Mouse (Mus musculus) neutrophil, adult 5-6 weeks (primary cell): ENCODE data around the gene Mfap5. TPM values are rescaled to one million over a fixed set of nuclear protein-coding genes. Genes with fewer than 3 reads are reported as not detected.
"Not testable (repeated sequence)": the region's sequence is repeated elsewhere in the genome, so short reads cannot be mapped to it uniquely, and the experiment has no call there.

Experiments
- ATAC-seq: fragments of 151-379, 151-347 bp; 2 replicates; pipeline ENCODE4 v1.8.0; 2017; ENCODE audit warnings: mild to moderate bottlenecking, moderate TSS enrichment; ENCODE audit not compliant: insufficient number of reproducible peaks, poor library complexity, low FRiP score, severe bottlenecking; ENCODE audit errors: extremely low read depth
- total RNA-seq: library from RNA; stranded (forward); fragments of 200-1000 nt; gene quantifications from 2 replicates; pipeline ENCODE4 v1.2.3, GENCODE M21; 2017

Mfap5 gene
- total RNA-seq, 1 experiment from 2014 or later = not detected

GRCm38 (mm10) chr6:122508494-122508893 lies 2.8 kb downstream of the Mfap5 start:
- no peak for ATAC-seq

- ATAC-seq = no peak
Measured at GRCm38 (mm10) chr6:122512914-122513878, 7.6 kb downstream of the Mfap5 start.

GRCm38 (mm10) chr6:122514312-122514711 lies 8.7 kb downstream of the Mfap5 start:
- no peak for ATAC-seq

- not testable (repeated sequence) for ATAC-seq
Measured at GRCm38 (mm10) chr6:122515762-122516161, 10.1 kb downstream of the Mfap5 start.

GRCm38 (mm10) chr6:122517668-122518067 lies 12.0 kb downstream of the Mfap5 start:
- no peak for ATAC-seq

GRCm38 (mm10) chr6:122519384-122519783 lies 13.7 kb downstream of the Mfap5 start:
- no peak for ATAC-seq

GRCm38 (mm10) chr6:122522595-122522994 lies 16.9 kb downstream of the Mfap5 start:
- ATAC-seq = no peak

GRCm38 (mm10) chr6:122523289-122523688 lies 17.6 kb downstream of the Mfap5 start:
- no peak for ATAC-seq

- no peak for ATAC-seq
Measured at GRCm38 (mm10) chr6:122527596-122527995, 22.0 kb downstream of the Mfap5 start.

- ATAC-seq = no peak
Measured at GRCm38 (mm10) chr6:122528136-122528535, 22.5 kb downstream of the Mfap5 start.

- no peak for ATAC-seq
Measured at GRCm38 (mm10) chr6:122531466-122532174, 26.0 kb downstream of the Mfap5 start.

GRCm38 (mm10) chr6:122532883-122533302 lies 27.2 kb downstream of the Mfap5 start:
- ATAC-seq = peak; percentile 57; the same call in 1 of the 2 replicates

GRCm38 (mm10) chr6:122534032-122534431 lies 28.4 kb downstream of the Mfap5 start:
- ATAC-seq = no peak

- no peak for ATAC-seq
Measured at GRCm38 (mm10) chr6:122539564-122539963, 33.9 kb downstream of the Mfap5 start.

GRCm38 (mm10) chr6:122542459-122542858 lies 36.8 kb downstream of the Mfap5 start:
- ATAC-seq = not testable (repeated sequence)

GRCm38 (mm10) chr6:122543574-122543973 lies 37.9 kb downstream of the Mfap5 start:
- ATAC-seq = no peak

- no peak for ATAC-seq
Measured at GRCm38 (mm10) chr6:122544672-122545071, 39.0 kb downstream of the Mfap5 start.

GRCm38 (mm10) chr6:122545289-122545882 lies 39.7 kb downstream of the Mfap5 start:
- no peak for ATAC-seq

GRCm38 (mm10) chr6:122545948-122546347 lies 40.3 kb downstream of the Mfap5 start:
- ATAC-seq = no peak
